Mouse (Mus musculus): ENCODE results near the gene Ptges.

GRCm38 (mm10) chr2:30941586-30941985 is 11.9 kb upstream of the Ptges start:
- TF ChIP-seq CTCF (IDR thresholded peaks at IDR 0.05; ENCODE audit: low read depth) (no peak), EP300 (optimal IDR thresholded peaks at IDR 0.05) (no peak)

All from stomach, postnatal 0 days (tissue).